Mouse (Mus musculus) forebrain, postnatal 0 days (tissue): Measurements from ENCODE around the gene Ascc2. TPM values are rescaled to one million over a fixed set of nuclear protein-coding genes. Genes with fewer than 3 reads are reported as not detected.
A peak's percentile ranks its signal among the peaks of the same experiment; 100 is the strongest.

ENCODE experiments used
- ATAC-seq: fragments of 200-750 bp; cut with Nextera tagmentation; 2 replicates; pipeline ENCODE4 v1.8.0; 2017; ENCODE audit warnings: mild to moderate bottlenecking, moderate library complexity
- DNase-seq: peaks from one replicate; pipeline ENCODE4 v3.0.0-alpha.2; 2015
- H3K27ac ChIP-seq: fragments of 300-500 bp; sonication (generic); 2 replicates; pipeline ENCODE4 v1.5.1; 2014; ENCODE audit warnings: low read depth, mild to moderate bottlenecking, antibody characterized with exemption, low read length, moderate library complexity, mixed read lengths
- H3K27me3 ChIP-seq: fragments of 300-500 bp; sonication (generic); 2 replicates; pipeline ENCODE4 v1.6.1; 2014; ENCODE audit warnings: mild to moderate bottlenecking, low read length, mixed read lengths; ENCODE audit not compliant: insufficient read depth
- H3K36me3 ChIP-seq: fragments of 300-500 bp; sonication (generic); 2 replicates; pipeline ENCODE4 v1.6.1; 2014; ENCODE audit warnings: mild to moderate bottlenecking, moderate library complexity; ENCODE audit not compliant: insufficient read depth
- H3K4me1 ChIP-seq: fragments of 300-500 bp; sonication (generic); 2 replicates; pipeline ENCODE4 v1.6.1; 2014; ENCODE audit warnings: antibody characterized with exemption; ENCODE audit not compliant: insufficient read depth
- H3K4me2 ChIP-seq: fragments of 300-500 bp; sonication (generic); 2 replicates; pipeline ENCODE4 v1.6.1; 2014; ENCODE audit warnings: low read depth, mild to moderate bottlenecking, moderate library complexity
- H3K4me3 ChIP-seq: fragments of 300-500 bp; sonication (generic); 2 replicates; pipeline ENCODE4 v1.5.1; 2014; ENCODE audit warnings: low read depth, low read length, mixed read lengths
- H3K9ac ChIP-seq: fragments of 300-500 bp; sonication (generic); 2 replicates; pipeline ENCODE4 v1.6.1; 2014; ENCODE audit warnings: mild to moderate bottlenecking
- H3K9me3 ChIP-seq: fragments of 300-500 bp; sonication (generic); 2 replicates; pipeline ENCODE4 v1.6.1; 2016; ENCODE audit warnings: low read length
- CTCF ChIP-seq: sonication (generic); IDR thresholded peaks from 2 replicates; pipeline ENCODE4 v1.5.1; 2016; ENCODE audit warnings: antibody characterized with exemption, control low read depth, low read depth
- WGBS: fragments of 180-500 bp; shearing (Covaris S2); extraction: QIAGEN DNeasy Blood & Tissue Kit; methylation state at CpG from one replicate; pipeline ENCODE4 v1.1.7; 2014; 5-methylcytosine and 5-hydroxymethylcytosine counted together
- polyA plus RNA-seq: library from polyadenylated mRNA; unstranded; fragments of >200 nt; fragmentation: Nextera tagmentation; extraction: Ambion mirVana; gene quantifications from 2 replicates; pipeline ENCODE4 v1.2.1, GENCODE M21; 2015
- total RNA-seq: library from RNA; depleted of rRNA; stranded (reverse); fragments of >200 nt; gene quantifications from 2 replicates; pipeline ENCODE4 v1.2.3, GENCODE M21; 2014

Gene Ascc2
- total and polyA plus RNA-seq, 2 experiments from 2014 or later, result 14.3 to 17.3 TPM

- TF ChIP-seq CTCF, result no peak
- Histone ChIP-seq H3K9ac (no peak overlapping the region), H3K4me1 (no peaks in the 10 kb centered on the region), H3K4me3 (no peak overlapping the region), H3K4me2 (no peak overlapping the region), H3K27me3 (no peaks in the 10 kb centered on the region), H3K36me3 (peaks cover 53% of the 10 kb centered on the region), H3K27ac (no peak overlapping the region), H3K9me3 (no peaks in the 10 kb centered on the region)
- 90% methylated on average over 9 of the region's 9 CpGs for WGBS
- no peak for DNase-seq
- no peak for ATAC-seq
These were observed 8.9 kb downstream of the Ascc2 start for GRCm38 (mm10) chr11:4646409-4646808.

- H3K4me2 ChIP-seq, result no peak overlapping the region
- H3K4me3 ChIP-seq, result no peak overlapping the region
- H3K36me3 ChIP-seq, result peaks cover 34% of the 10 kb centered on the region
- H3K27ac ChIP-seq, result no peak overlapping the region
- no peak for TF ChIP-seq CTCF
- no peaks in the 10 kb centered on the region for H3K27me3 ChIP-seq
- H3K4me1 ChIP-seq, result no peaks in the 10 kb centered on the region
- 97% methylated on average over 1 of the region's 1 CpGs for WGBS
- DNase-seq (no peak), ATAC-seq (no peak)
- H3K9me3 ChIP-seq, result no peaks in the 10 kb centered on the region
- H3K9ac ChIP-seq, result no peak overlapping the region
These were observed 22.3 kb downstream of the Ascc2 start for GRCm38 (mm10) chr11:4659818-4660217.

GRCm38 (mm10) chr11:4660309-4661025 lies 22.9 kb downstream of the Ascc2 start:
- DNase-seq, result no peak
- no peaks in the 10 kb centered on the region for H3K4me1 ChIP-seq
- WGBS, result 72% methylated on average over 7 of the region's 7 CpGs

GRCm38 (mm10) chr11:4661324-4661723 lies 23.8 kb downstream of the Ascc2 start:
- H3K9me3 ChIP-seq, result no peaks in the 10 kb centered on the region
- H3K9ac ChIP-seq, result no peak overlapping the region
- no peak overlapping the region for H3K27ac ChIP-seq
- H3K4me1 ChIP-seq, result no peaks in the 10 kb centered on the region
- no peak overlapping the region for H3K4me3 ChIP-seq
- TF ChIP-seq CTCF, result no peak
- DNase-seq (no peak), ATAC-seq (no peak)
- WGBS, result 82% methylated on average over 4 of the region's 4 CpGs
- no peak overlapping the region for H3K4me2 ChIP-seq
- peaks cover 31% of the 10 kb centered on the region for H3K36me3 ChIP-seq
- H3K27me3 ChIP-seq, result no peaks in the 10 kb centered on the region

More at GRCm38 (mm10) chr11:4660309-4661025, 22.9 kb downstream of the Ascc2 start:
- Histone ChIP-seq H3K9me3 (no peaks in the 10 kb centered on the region), H3K27me3 (no peaks in the 10 kb centered on the region), H3K36me3 (peaks cover 31% of the 10 kb centered on the region), H3K4me2 (no peak overlapping the region), H3K4me3 (no peak overlapping the region), H3K9ac (no peak overlapping the region), H3K27ac (0 out of 2 replicates have a peak overlapping the region, but pooled peaks have one; percentile 15)
- no peak for TF ChIP-seq CTCF
- ATAC-seq, result no peak

GRCm38 (mm10) chr11:4661871-4662495 lies 24.4 kb downstream of the Ascc2 start:
- 64% methylated on average over 10 of the region's 10 CpGs for WGBS
- H3K4me3 ChIP-seq, result no peak overlapping the region
- no peak overlapping the region for H3K4me2 ChIP-seq
- no peak overlapping the region for H3K9ac ChIP-seq
- ATAC-seq (peak; percentile 68), DNase-seq (peak; percentile 24)
- peaks cover 28% of the 10 kb centered on the region for H3K36me3 ChIP-seq
- H3K27me3 ChIP-seq, result no peaks in the 10 kb centered on the region
- H3K4me1 ChIP-seq, result no peaks in the 10 kb centered on the region
- H3K9me3 ChIP-seq, result no peaks in the 10 kb centered on the region
- H3K27ac ChIP-seq, result no peak overlapping the region
- no peak for TF ChIP-seq CTCF

GRCm38 (mm10) chr11:4662496-4662878 lies 24.9 kb downstream of the Ascc2 start:
- Histone ChIP-seq H3K4me1 (no peaks in the 10 kb centered on the region), H3K9me3 (no peaks in the 10 kb centered on the region), H3K4me3 (no peak overlapping the region), H3K4me2 (no peak overlapping the region), H3K27me3 (no peaks in the 10 kb centered on the region), H3K9ac (no peak overlapping the region), H3K27ac (no peak overlapping the region), H3K36me3 (peaks cover 28% of the 10 kb centered on the region)
- no peak for TF ChIP-seq CTCF
- DNase-seq, result no peak
- WGBS, result 88% methylated on average over 11 of the region's 11 CpGs
- ATAC-seq, result no peak

- H3K9ac ChIP-seq, result no peak overlapping the region
- no peak overlapping the region for H3K4me3 ChIP-seq
- no peaks in the 10 kb centered on the region for H3K27me3 ChIP-seq
- DNase-seq (no peak), ATAC-seq (no peak)
- no peak overlapping the region for H3K4me2 ChIP-seq
- no peak overlapping the region for H3K27ac ChIP-seq
- peaks cover 43% of the 10 kb centered on the region for H3K36me3 ChIP-seq
- no peak for TF ChIP-seq CTCF
- H3K9me3 ChIP-seq, result no peaks in the 10 kb centered on the region
- H3K4me1 ChIP-seq, result no peaks in the 10 kb centered on the region
- WGBS, result 88% methylated on average over 4 of the region's 4 CpGs
These were observed 34.2 kb downstream of the Ascc2 start for GRCm38 (mm10) chr11:4671736-4672135.
